Mouse (Mus musculus) embryonic facial prominence, embryonic 11.5 days (tissue): ENCODE measurements around the gene Masp1. TPM values are rescaled to one million over a fixed set of nuclear protein-coding genes. Genes with fewer than 3 reads are reported as not detected.
A peak's percentile ranks its signal among the peaks of the same experiment; 100 is the strongest.

Source experiments
- ATAC-seq: fragments of 200-750 bp; cut with Nextera tagmentation; replicated peaks from 2 replicates; pipeline ENCODE4 v1.8.0; 2017; ENCODE audit warnings: low read depth; ENCODE audit not compliant: insufficient number of reproducible peaks, low FRiP score, low TSS enrichment
- DNase-seq: peaks from one replicate; pipeline ENCODE4 v3.0.0-alpha.2; 2015; ENCODE audit warnings: low spot score
- H3K27ac ChIP-seq: fragments of 300-500 bp; sonication (generic); replicated peaks from 2 replicates; pipeline ENCODE4 v1.5.1; 2014; ENCODE audit warnings: mild to moderate bottlenecking, low read depth, low read length, control low read depth
- H3K27me3 ChIP-seq: fragments of 300-500 bp; sonication (generic); 2 replicates; pipeline ENCODE4 v1.6.1; 2014; ENCODE audit warnings: mild to moderate bottlenecking, low read length, moderate library complexity, mixed read lengths; ENCODE audit not compliant: control insufficient read depth, insufficient read depth
- H3K36me3 ChIP-seq: fragments of 300-500 bp; sonication (generic); replicated peaks from 2 replicates; pipeline ENCODE4 v1.6.1; 2014; ENCODE audit warnings: low read depth, mild to moderate bottlenecking, low read length, moderate library complexity, mixed read lengths; ENCODE audit not compliant: control insufficient read depth, insufficient read depth
- H3K4me1 ChIP-seq: fragments of 300-500 bp; sonication (generic); 2 replicates; pipeline ENCODE4 v1.6.1; 2014; ENCODE audit warnings: low read length, mixed read lengths; ENCODE audit not compliant: control insufficient read depth, insufficient read depth
- H3K4me2 ChIP-seq: fragments of 300-500 bp; sonication (generic); 2 replicates; pipeline ENCODE4 v1.6.1; 2014; ENCODE audit warnings: low read depth, mild to moderate bottlenecking, control low read depth, low read length, moderate library complexity
- H3K4me3 ChIP-seq: fragments of 300-500 bp; sonication (generic); 2 replicates; pipeline ENCODE4 v1.5.1; 2014; ENCODE audit warnings: low read depth, low read length, control low read depth
- H3K9ac ChIP-seq: fragments of 300-500 bp; sonication (generic); replicated peaks from 2 replicates; pipeline ENCODE4 v1.6.1; 2014; ENCODE audit warnings: mild to moderate bottlenecking, control low read depth, low read length
- H3K9me3 ChIP-seq: fragments of 300-500 bp; sonication (generic); replicated peaks from 2 replicates; pipeline ENCODE4 v1.6.1; 2016; ENCODE audit warnings: mild to moderate bottlenecking, low read length, inconsistent platforms, mixed read lengths; ENCODE audit not compliant: control insufficient read depth
- WGBS: fragments of 180-500 bp; shearing (Covaris S2); extraction: QIAGEN DNeasy Blood & Tissue Kit; methylation state at CpG from one replicate; pipeline ENCODE4 v1.1.7; 2014; 5-methylcytosine and 5-hydroxymethylcytosine counted together
- polyA plus RNA-seq: library from polyadenylated mRNA; unstranded; fragments of >200 nt; fragmentation: Nextera tagmentation; extraction: Ambion mirVana; gene quantifications from 2 replicates; pipeline ENCODE4 v1.2.1, GENCODE M21; 2014

Masp1 gene
- polyA plus RNA-seq, 1 experiment from 2014 or later, result 3.9 TPM

- Histone ChIP-seq H3K4me3 (no peak overlapping the region), H3K27me3 (no peaks in the 10 kb centered on the region), H3K9me3 (no peaks in the 10 kb centered on the region), H3K9ac (no peak overlapping the region), H3K4me1 (no peaks in the 10 kb centered on the region), H3K4me2 (no peak overlapping the region), H3K36me3 (no peaks in the 10 kb centered on the region), H3K27ac (no peak overlapping the region)
- DNase-seq (no peak), ATAC-seq (no peak)
- WGBS, result 70% methylated on average over 7 of the region's 7 CpGs
Observed at GRCm38 (mm10) chr16:23544361-23544760, 23.7 kb upstream of the Masp1 start.

- Histone ChIP-seq H3K4me3 (no peak overlapping the region), H3K4me1 (no peaks in the 10 kb centered on the region), H3K9me3 (no peaks in the 10 kb centered on the region), H3K36me3 (no peaks in the 10 kb centered on the region), H3K27ac (no peak overlapping the region), H3K9ac (no peak overlapping the region), H3K27me3 (no peaks in the 10 kb centered on the region), H3K4me2 (no peak overlapping the region)
- 68% methylated on average over 4 of the region's 4 CpGs for WGBS
- ATAC-seq (no peak), DNase-seq (no peak)
Observed at GRCm38 (mm10) chr16:23542866-23543265, 22.3 kb upstream of the Masp1 start.

- Histone ChIP-seq H3K36me3 (no peaks in the 10 kb centered on the region), H3K4me3 (no peak overlapping the region), H3K27ac (no peak overlapping the region), H3K4me2 (no peak overlapping the region), H3K9me3 (no peaks in the 10 kb centered on the region), H3K27me3 (no peaks in the 10 kb centered on the region), H3K4me1 (no peaks in the 10 kb centered on the region), H3K9ac (no peak overlapping the region)
- DNase-seq, result no peak
- no peak for ATAC-seq
- 61% methylated on average over 4 of the region's 4 CpGs for WGBS
Observed at GRCm38 (mm10) chr16:23541046-23541445, 20.4 kb upstream of the Masp1 start.

- ATAC-seq (no peak), DNase-seq (no peak)
- Histone ChIP-seq H3K4me3 (no peak overlapping the region), H3K27me3 (no peaks in the 10 kb centered on the region), H3K9me3 (no peaks in the 10 kb centered on the region), H3K27ac (no peak overlapping the region), H3K9ac (no peak overlapping the region), H3K36me3 (no peaks in the 10 kb centered on the region), H3K4me2 (no peak overlapping the region), H3K4me1 (no peaks in the 10 kb centered on the region)
- 75% methylated on average over 3 of the region's 3 CpGs for WGBS
Observed at GRCm38 (mm10) chr16:23533707-23534106, 13.1 kb upstream of the Masp1 start.

- Histone ChIP-seq H3K4me3 (no peak overlapping the region), H3K4me1 (no peaks in the 10 kb centered on the region), H3K27ac (no peak overlapping the region), H3K36me3 (no peaks in the 10 kb centered on the region), H3K27me3 (no peaks in the 10 kb centered on the region), H3K4me2 (no peak overlapping the region), H3K9ac (no peak overlapping the region), H3K9me3 (no peaks in the 10 kb centered on the region)
- ATAC-seq, result no peak
- 86% methylated on average over 4 of the region's 4 CpGs for WGBS
- DNase-seq, result no peak
Observed at GRCm38 (mm10) chr16:23529186-23529585, 8.6 kb upstream of the Masp1 start.

- no peaks in the 10 kb centered on the region for H3K36me3 ChIP-seq
- H3K4me1 ChIP-seq, result no peaks in the 10 kb centered on the region; the same call in 1 of the 2 replicates
- H3K27ac ChIP-seq, result no peak overlapping the region
- no peaks in the 10 kb centered on the region for H3K27me3 ChIP-seq
- H3K4me3 ChIP-seq, result no peak overlapping the region
- H3K9ac ChIP-seq, result no peak overlapping the region
- H3K4me2 ChIP-seq, result no peak overlapping the region
- DNase-seq (no peak), ATAC-seq (no peak)
- 81% methylated on average over 5 of the region's 5 CpGs for WGBS
- H3K9me3 ChIP-seq, result no peaks in the 10 kb centered on the region
Observed at GRCm38 (mm10) chr16:23522081-23522480, 1.5 kb upstream of the Masp1 start.

- Histone ChIP-seq H3K9me3 (no peaks in the 10 kb centered on the region), H3K27me3 (no peaks in the 10 kb centered on the region), H3K4me1 (no peaks in the 10 kb centered on the region; the same call in 1 of the 2 replicates), H3K27ac (no peak overlapping the region), H3K4me2 (no peak overlapping the region), H3K9ac (no peak overlapping the region), H3K36me3 (no peaks in the 10 kb centered on the region), H3K4me3 (no peak overlapping the region)
- 0 out of 2 replicates have a peak, but pooled peaks have one; percentile 24 for ATAC-seq
- whole genome bisulfite sequencing, result 10% methylated on average over 5 of the region's 5 CpGs
- no peak for DNase-seq
Observed at GRCm38 (mm10) chr16:23521092-23521491, 477 bp upstream of the Masp1 start.

- Histone ChIP-seq H3K9me3 (no peaks in the 10 kb centered on the region), H3K36me3 (no peaks in the 10 kb centered on the region), H3K4me3 (peak overlapping the region; percentile 19), H3K9ac (peak overlapping the region; percentile 33; the same call in 1 of the 2 replicates), H3K4me2 (peak overlapping the region; percentile 66), H3K4me1 (no peaks in the 10 kb centered on the region; the same call in 1 of the 2 replicates), H3K27me3 (no peaks in the 10 kb centered on the region), H3K27ac (no peak overlapping the region)
- WGBS, result 17% methylated on average over 1 of the region's 1 CpGs
- ATAC-seq (no peak), DNase-seq (no peak)
Observed at GRCm38 (mm10) chr16:23519771-23520170, 844 bp downstream of the Masp1 start.
